Comparison of ENCODE assay signal across 8 mouse cellular contexts in the genomic region with DNA sequence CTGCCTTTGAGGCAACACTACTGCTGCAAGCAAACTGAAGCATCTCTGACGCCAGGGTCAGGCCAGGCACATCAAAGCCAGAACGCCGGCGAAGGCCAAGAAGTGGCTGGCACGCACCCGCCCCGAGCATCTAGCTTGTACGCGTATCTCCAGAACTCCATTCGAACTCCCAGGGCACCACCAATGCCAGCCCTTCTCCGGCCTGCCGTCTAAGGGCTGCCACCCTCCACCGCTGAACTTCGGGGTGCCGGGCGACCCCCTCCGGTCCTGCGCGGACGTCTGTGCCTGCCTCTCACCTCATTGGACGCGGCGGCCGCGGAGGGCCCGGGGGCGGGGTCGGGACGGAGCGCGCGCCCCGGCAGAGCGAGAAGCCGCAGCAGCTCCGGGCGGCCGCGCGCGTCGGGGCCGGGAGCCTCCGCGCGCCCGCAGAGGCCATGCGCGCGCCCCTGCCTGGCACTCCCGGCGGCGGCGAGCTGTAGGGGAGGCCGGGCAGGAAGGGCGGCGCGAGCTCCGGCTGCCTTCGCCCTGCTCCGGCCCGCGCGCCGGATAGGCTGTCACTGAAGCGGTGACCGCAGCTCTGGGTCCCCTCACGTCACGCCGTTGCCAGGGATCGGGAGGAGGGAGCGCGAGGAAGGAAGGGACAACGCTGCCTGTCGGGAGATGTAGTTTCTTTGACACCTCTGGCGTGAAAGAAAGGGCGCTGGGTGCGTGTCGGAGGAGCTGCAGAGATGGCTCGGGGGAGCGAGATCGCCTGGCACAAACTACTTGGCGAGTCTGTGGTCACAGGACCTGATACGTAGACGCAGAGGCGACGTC. TPM values are rescaled to one million over a fixed set of nuclear protein-coding genes. Genes with fewer than 3 reads are reported as not detected.
DNase-seq lines count a peak whose midpoint lies in the region; ATAC-seq and TF ChIP-seq lines count a peak whose summit lies in the region.

Gene Coq10a (minus strand): TSS at position 596 of the 816 bp plus-strand sequence.

- H3K27me3 ChIP-seq in megakaryocyte, embryonic 14.5 days (replicated peaks): no peaks in the 10 kb centered on the region

- peak within 1 kb of the TSS; percentile 87 for H3K4me3 ChIP-seq in cortical plate, adult 2 months (ENCODE audit: insufficient read depth, low read length)
- peak within 1 kb of the TSS; percentile 92 for H3K4me3 ChIP-seq in megakaryocyte, embryonic 14.5 days (replicated peaks)

- H3K36me3 ChIP-seq in megakaryocyte, embryonic 14.5 days (replicated peaks; ENCODE audit: low read length): peaks cover 19% of the 10 kb centered on the region

- DNase-seq in gastrocnemius, adult 8-10 months (ENCODE audit: low spot score in 2 of 2): peak; percentile 88 to 93
- DNase-seq in hindlimb bud, embryonic 11.5 days (ENCODE audit: extremely low spot score, low read depth, low spot score): peak; percentile 53
- DNase-seq in left cerebral cortex, adult 8-10 months (ENCODE audit: low spot score in 2 of 2): peak; percentile 87 to 96
- DNase-seq in right cerebral cortex, postnatal 10 days (ENCODE audit: low spot score in 2 of 2): peak; percentile 95 to 97
- peak; percentile 81 for DNase-seq in urinary bladder, postnatal 25 days (ENCODE audit: low spot score)

- TF ChIP-seq POLR2A in cortical plate, adult 2 months (IDR thresholded peaks at IDR 0.05; ENCODE audit: extremely low read depth, insufficient read depth, low read length): peak; percentile 91; the same call in 1 of the 2 replicates

- no peaks in the 10 kb centered on the region for H3K9me3 ChIP-seq in megakaryocyte, embryonic 14.5 days

- peak within 1 kb of the TSS; percentile 91 for H3K27ac ChIP-seq in cortical plate, adult 2 months (ENCODE audit: insufficient read depth, low read length)

- no peak for TF ChIP-seq CTCF in cortical plate, adult 2 months (IDR thresholded peaks at IDR 0.05; ENCODE audit: extremely low read depth, insufficient read depth, low read length)

- peak; percentile 84 for ATAC-seq in activated CD4-positive, CD25-positive, alpha-beta regulatory T cell, adult 4 months

- H3K4me1 ChIP-seq in cortical plate, adult 2 months (ENCODE audit: control insufficient read depth, insufficient read depth, low read length): peaks cover 2% of the 10 kb centered on the region; the same call in 1 of the 2 replicates
- H3K4me1 ChIP-seq in megakaryocyte, embryonic 14.5 days: peaks cover 42% of the 10 kb centered on the region

RNA-seq across cellular contexts. Expression of gene Coq10a, which starts in this region (rescaled TPM):
- polyA plus RNA-seq in activated CD4-positive, CD25-positive, alpha-beta regulatory T cell, adult 4 months (2017; shearing (Covaris generic)): 10 to 100 TPM; 14.3 to 20.3 TPM
- 101 and 103 TPM in 2 replicates for polyA plus RNA-seq in cortical plate, adult 2 months (2012; rRNA removed)
- total RNA-seq in gastrocnemius, adult 8-10 months (2022): 100 to 1,000 TPM; 409 to 479 (median 445) TPM
- total RNA-seq in left cerebral cortex, adult 8-10 months (2022): 10 to 100 TPM; 59.3 to 62.4 (median 61.5) TPM
- 5.0 and 18.0 TPM in 2 replicates for polyA plus RNA-seq in megakaryocyte, embryonic 14.5 days (2012; ENCODE audit: insufficient read depth, low replicate concordance)

Comparison
In these comparisons a context has a peak if more than half of its experiments do, and no peak if none do; other contexts are left out.
1. Peak in every context shown above with its lines: DNase-seq, ATAC-seq, H3K4me3 ChIP-seq and H3K27ac ChIP-seq.
2. RNA of gene Coq10a (total RNA-seq): 409 to 479 TPM in gastrocnemius, adult 8-10 months; 59.3 to 62.4 TPM in left cerebral cortex, adult 8-10 months; every median in the first group is over 4 times any median in the second.